Mouse (Mus musculus): ENCODE measurements around the gene Kansl1.

- TF ChIP-seq POLR2A (IDR thresholded peaks at IDR 0.05; ENCODE audit: insufficient read length, low read depth): no peak
- no peak for TF ChIP-seq TCF3 (IDR thresholded peaks at IDR 0.05; ENCODE audit: insufficient read length, low read depth)
- no peak for TF ChIP-seq MYOG (IDR thresholded peaks at IDR 0.05; ENCODE audit: control insufficient read depth in 1 of 3, insufficient read depth in 1 of 3, insufficient read length in 2 of 3, low read depth in 2 of 3)
- TF ChIP-seq USF1 (IDR thresholded peaks at IDR 0.05; ENCODE audit: low read depth): no peak
Observed at GRCm38 (mm10) chr11:104309377-104310225, 159.1 kb downstream of the Kansl1 start.
